Mouse (Mus musculus): Measurements from ENCODE around the gene Gm21915. TPM values are rescaled to one million over a fixed set of nuclear protein-coding genes. Genes with fewer than 3 reads are reported as not detected.

Gene Gm21915
- polyA plus RNA-seq, 1 experiment from 2014 or later: not detected

DNA sequence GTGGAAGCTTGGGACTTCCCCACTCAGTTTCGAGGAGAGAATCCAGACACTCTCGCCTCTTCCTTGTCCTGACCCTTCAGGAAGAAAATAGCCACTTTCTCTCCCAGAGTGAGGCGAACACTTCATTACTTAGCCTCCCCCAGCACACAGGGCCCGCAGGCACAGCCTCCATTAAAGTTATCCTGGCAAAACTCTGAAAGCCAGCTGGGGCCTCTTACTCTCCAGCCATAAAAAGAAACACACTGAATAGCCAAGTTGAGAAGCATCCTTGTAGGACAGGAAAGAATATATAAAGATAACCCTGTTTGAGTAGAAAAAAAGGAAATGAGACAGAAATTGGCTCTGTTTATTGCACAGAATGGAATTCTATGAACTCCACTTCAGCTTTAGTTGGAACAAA, 8.2 kb downstream of the Gm21915 start:
- Histone ChIP-seq H3K4me1 (no peaks in the 10 kb centered on the region), H3K4me3 (no peak overlapping the region), H3K27me3 (ENCODE audit: poor library complexity, severe bottlenecking) (no peaks in the 10 kb centered on the region), H3K27ac (no peak overlapping the region), H3K9me3 (no peaks in the 10 kb centered on the region), H3K36me3 (replicated peaks) (no peaks in the 10 kb centered on the region)
- 85% methylated on average over 4 of the region's 4 CpGs for WGBS
- DNase-seq (ENCODE audit: extremely low spot score, low spot score): no peak

- under 1% methylated on average over 43 of the region's 53 CpGs for WGBS
- peaks cover 29% of the 10 kb centered on the region for H3K4me1 ChIP-seq
These were observed 15.5 kb downstream of the Gm21915 start, which contains the start of gene Clmp for GRCm38 (mm10) chr9:40685801-40686420. Gene Clmp (plus strand): TSS chr9:40685962.

GRCm38 (mm10) chr9:40686421-40686899, 16.0 kb downstream of the Gm21915 start:
- Histone ChIP-seq H3K9me3 (no peaks in the 10 kb centered on the region), H3K4me3 (peak overlapping the region; percentile 81), H3K27ac (peak overlapping the region; percentile 92), H3K4me1 (peaks cover 29% of the 10 kb centered on the region), H3K27me3 (ENCODE audit: poor library complexity, severe bottlenecking) (peaks cover 48% of the 10 kb centered on the region), H3K36me3 (replicated peaks) (no peaks in the 10 kb centered on the region)
- WGBS: under 1% methylated on average over 23 of the region's 23 CpGs
- peak; percentile 54 for DNase-seq (ENCODE audit: extremely low spot score, low spot score)

More at GRCm38 (mm10) chr9:40685801-40686420, 15.5 kb downstream of the Gm21915 start, which contains the start of gene Clmp:
- Histone ChIP-seq H3K9me3 (no peaks in the 10 kb centered on the region), H3K27ac (peak within 1 kb of the TSS; percentile 92), H3K27me3 (ENCODE audit: poor library complexity, severe bottlenecking) (peaks cover 48% of the 10 kb centered on the region), H3K36me3 (replicated peaks) (no peaks in the 10 kb centered on the region), H3K4me3 (peak within 1 kb of the TSS; percentile 81)
- peak; percentile 43 for DNase-seq (ENCODE audit: extremely low spot score, low spot score)

DNA sequence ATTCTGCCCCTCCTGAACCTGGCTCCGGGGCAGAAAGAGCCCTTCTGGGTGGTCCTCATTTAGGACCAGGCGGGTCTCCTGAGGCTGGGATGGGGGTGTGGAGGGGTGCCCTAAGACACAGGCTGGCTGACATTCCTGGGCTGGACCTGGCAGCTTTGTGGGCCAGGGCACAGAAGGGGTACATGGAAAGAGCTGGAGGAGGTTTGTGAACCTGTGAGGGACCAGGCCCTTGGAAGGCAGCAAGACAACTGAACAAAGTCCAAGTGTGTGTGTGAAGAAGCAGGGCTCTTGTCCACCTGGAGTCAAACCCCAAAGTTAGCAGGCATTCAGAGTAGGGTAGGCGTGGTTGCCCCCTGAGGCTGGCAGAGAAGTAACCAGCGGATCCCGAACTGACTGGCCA, 16.6 kb downstream of the Gm21915 start:
- H3K4me3 ChIP-seq: peak overlapping the region; percentile 81
- WGBS: 28% methylated on average over 5 of the region's 5 CpGs
- H3K36me3 ChIP-seq (replicated peaks): no peaks in the 10 kb centered on the region
- H3K27me3 ChIP-seq (ENCODE audit: poor library complexity, severe bottlenecking): peaks cover 48% of the 10 kb centered on the region
- H3K9me3 ChIP-seq: no peaks in the 10 kb centered on the region
- H3K4me1 ChIP-seq: peaks cover 31% of the 10 kb centered on the region
- no peak for DNase-seq (ENCODE audit: extremely low spot score, low spot score)
- peak overlapping the region; percentile 92 for H3K27ac ChIP-seq

GRCm38 (mm10) chr9:40687553-40687952, 17.1 kb downstream of the Gm21915 start:
- Histone ChIP-seq H3K36me3 (replicated peaks) (no peaks in the 10 kb centered on the region), H3K27ac (peak overlapping the region; percentile 92; the same call in 1 of the 2 replicates), H3K4me1 (peaks cover 36% of the 10 kb centered on the region), H3K27me3 (ENCODE audit: poor library complexity, severe bottlenecking) (peaks cover 48% of the 10 kb centered on the region), H3K9me3 (no peaks in the 10 kb centered on the region), H3K4me3 (peak overlapping the region; percentile 81)
- no peak for DNase-seq (ENCODE audit: extremely low spot score, low spot score)
- WGBS: 57% methylated on average over 3 of the region's 3 CpGs

DNA sequence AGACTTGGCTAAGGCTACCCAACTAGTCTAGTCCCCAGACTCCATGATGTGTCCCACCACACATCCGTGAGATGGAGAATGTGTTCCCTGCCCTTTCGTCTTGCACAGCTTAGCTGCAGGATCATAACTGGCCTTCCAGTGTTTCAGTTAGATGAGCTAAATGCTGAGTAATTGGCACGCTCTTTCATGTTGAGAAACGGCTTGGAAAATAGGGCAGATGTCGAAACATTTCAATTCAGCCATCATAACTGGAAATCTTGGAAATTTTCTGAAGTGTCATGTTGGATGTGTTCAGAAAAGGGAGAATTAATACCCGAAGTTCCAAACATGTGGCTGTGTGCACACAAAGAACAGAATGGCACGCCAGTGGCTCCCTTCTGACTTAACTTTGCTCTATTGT, 20.1 kb downstream of the Gm21915 start:
- DNase-seq (ENCODE audit: extremely low spot score, low spot score): no peak
- H3K27me3 ChIP-seq (ENCODE audit: poor library complexity, severe bottlenecking): peaks cover 31% of the 10 kb centered on the region
- H3K36me3 ChIP-seq (replicated peaks): no peaks in the 10 kb centered on the region
- no peak overlapping the region for H3K4me3 ChIP-seq
- peaks cover 56% of the 10 kb centered on the region for H3K4me1 ChIP-seq
- WGBS: 91% methylated on average over 7 of the region's 7 CpGs
- H3K9me3 ChIP-seq: no peaks in the 10 kb centered on the region
- H3K27ac ChIP-seq: no peak overlapping the region

DNA sequence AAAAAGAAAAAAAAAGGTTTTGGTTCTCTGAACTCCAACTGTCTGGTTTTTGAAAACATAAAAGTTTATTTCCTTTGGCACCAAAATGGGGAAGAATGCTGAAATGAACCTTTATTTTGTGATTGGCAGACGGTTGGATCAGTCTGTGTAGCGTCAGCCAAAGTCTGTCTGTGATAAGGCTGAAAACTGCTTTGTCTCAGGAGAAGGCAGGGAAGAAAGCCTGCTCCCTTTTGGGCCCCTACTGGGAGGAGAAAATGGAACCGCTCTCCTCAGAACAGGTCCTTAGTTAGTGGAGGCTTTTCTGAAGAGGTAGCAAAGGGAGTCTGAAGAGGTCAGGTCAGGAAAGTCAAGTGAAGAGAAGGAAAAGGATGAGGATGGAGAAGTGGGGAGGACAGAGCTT, 22.6 kb downstream of the Gm21915 start:
- WGBS: 37% methylated on average over 3 of the region's 3 CpGs
- H3K4me1 ChIP-seq: peaks cover 33% of the 10 kb centered on the region
- no peak overlapping the region; the same call in 1 of the 2 replicates for H3K27ac ChIP-seq
- no peak for DNase-seq (ENCODE audit: extremely low spot score, low spot score)
- H3K36me3 ChIP-seq (replicated peaks): no peaks in the 10 kb centered on the region
- no peak overlapping the region for H3K4me3 ChIP-seq
- H3K9me3 ChIP-seq: no peaks in the 10 kb centered on the region
- H3K27me3 ChIP-seq (ENCODE audit: poor library complexity, severe bottlenecking): peaks cover 6% of the 10 kb centered on the region

- H3K4me3 ChIP-seq: no peak overlapping the region
- H3K4me1 ChIP-seq: peaks cover 33% of the 10 kb centered on the region
- 86% methylated on average over 5 of the region's 5 CpGs for WGBS
- no peaks in the 10 kb centered on the region for H3K36me3 ChIP-seq (replicated peaks)
- DNase-seq (ENCODE audit: extremely low spot score, low spot score): no peak
- H3K27ac ChIP-seq: no peak overlapping the region
- H3K27me3 ChIP-seq (ENCODE audit: poor library complexity, severe bottlenecking): no peaks in the 10 kb centered on the region
- no peaks in the 10 kb centered on the region for H3K9me3 ChIP-seq
These were observed 23.4 kb downstream of the Gm21915 start for GRCm38 (mm10) chr9:40693768-40694167.

- H3K9me3 ChIP-seq: no peaks in the 10 kb centered on the region
- H3K27me3 ChIP-seq (ENCODE audit: poor library complexity, severe bottlenecking): no peaks in the 10 kb centered on the region
- no peaks in the 10 kb centered on the region for H3K36me3 ChIP-seq (replicated peaks)
- peaks cover 33% of the 10 kb centered on the region for H3K4me1 ChIP-seq
- H3K4me3 ChIP-seq: no peak overlapping the region
- WGBS: 84% methylated on average over 12 of the region's 12 CpGs
- no peak overlapping the region for H3K27ac ChIP-seq
- DNase-seq (ENCODE audit: extremely low spot score, low spot score): no peak
These were observed 23.9 kb downstream of the Gm21915 start for GRCm38 (mm10) chr9:40694284-40694683.

DNA sequence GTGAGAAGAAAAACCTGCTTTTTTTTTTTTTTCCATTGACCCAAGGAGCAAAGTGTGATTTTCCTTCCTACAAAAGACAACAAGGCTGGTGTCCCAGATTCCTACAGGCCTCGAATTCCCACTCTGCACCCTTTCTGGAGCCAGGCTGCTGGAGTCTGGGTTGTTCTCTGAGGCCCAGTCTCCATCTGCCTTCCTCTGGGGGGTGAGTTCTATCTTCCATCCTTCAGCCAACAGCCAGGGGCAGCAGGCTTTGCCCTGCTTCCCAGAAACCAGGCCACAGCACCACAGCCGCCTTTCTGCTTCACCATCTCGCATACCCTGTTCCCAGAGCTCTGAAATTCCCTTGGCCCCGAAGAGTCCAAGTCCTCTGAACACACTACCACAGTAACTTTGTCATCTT, 25.7 kb downstream of the Gm21915 start:
- DNase-seq (ENCODE audit: extremely low spot score, low spot score): no peak
- no peaks in the 10 kb centered on the region for H3K27me3 ChIP-seq (ENCODE audit: poor library complexity, severe bottlenecking)
- H3K36me3 ChIP-seq (replicated peaks): no peaks in the 10 kb centered on the region
- peaks cover 33% of the 10 kb centered on the region for H3K4me1 ChIP-seq
- no peak overlapping the region for H3K4me3 ChIP-seq
- no peak overlapping the region; the same call in 1 of the 2 replicates for H3K27ac ChIP-seq
- 91% methylated on average over 4 of the region's 4 CpGs for WGBS
- no peaks in the 10 kb centered on the region for H3K9me3 ChIP-seq

DNA sequence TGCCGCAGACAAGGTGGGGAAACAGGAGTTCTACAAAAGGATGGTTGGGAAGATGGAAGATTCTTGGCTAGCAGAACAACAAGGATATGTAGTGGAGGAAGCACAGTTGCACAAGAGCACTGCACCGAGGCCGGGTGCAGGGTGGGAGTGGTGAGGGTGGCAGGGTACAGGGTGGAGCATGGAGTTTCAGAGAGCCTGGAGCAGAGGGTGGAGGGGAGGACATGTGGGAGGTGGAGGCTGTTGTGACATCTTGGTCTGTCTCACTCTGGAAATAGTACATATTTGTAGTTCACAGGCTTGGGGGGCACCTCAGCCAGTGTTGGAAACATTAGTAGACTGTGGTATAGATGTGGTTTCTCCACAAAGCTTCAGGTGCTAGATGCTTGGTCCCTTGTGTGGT, 28.8 kb downstream of the Gm21915 start:
- Histone ChIP-seq H3K27me3 (ENCODE audit: poor library complexity, severe bottlenecking) (no peaks in the 10 kb centered on the region), H3K36me3 (replicated peaks) (no peaks in the 10 kb centered on the region), H3K4me3 (no peak overlapping the region), H3K9me3 (no peaks in the 10 kb centered on the region), H3K27ac (no peak overlapping the region), H3K4me1 (peaks cover 12% of the 10 kb centered on the region)
- DNase-seq (ENCODE audit: extremely low spot score, low spot score): no peak
- WGBS: 95% methylated on average over 3 of the region's 3 CpGs

- Histone ChIP-seq H3K36me3 (replicated peaks) (no peaks in the 10 kb centered on the region), H3K4me3 (no peak overlapping the region), H3K9me3 (no peaks in the 10 kb centered on the region), H3K27ac (no peak overlapping the region), H3K27me3 (ENCODE audit: poor library complexity, severe bottlenecking) (no peaks in the 10 kb centered on the region), H3K4me1 (peaks cover 11% of the 10 kb centered on the region)
- DNase-seq (ENCODE audit: extremely low spot score, low spot score): no peak
- 92% methylated on average over 5 of the region's 5 CpGs for WGBS
These were observed 29.8 kb downstream of the Gm21915 start for GRCm38 (mm10) chr9:40700253-40700652.

GRCm38 (mm10) chr9:40704364-40705276, 34.2 kb downstream of the Gm21915 start:
- Histone ChIP-seq H3K4me1 (peaks cover 34% of the 10 kb centered on the region), H3K4me3 (no peak overlapping the region), H3K27ac (no peak overlapping the region; the same call in 1 of the 2 replicates), H3K36me3 (replicated peaks) (no peaks in the 10 kb centered on the region), H3K27me3 (ENCODE audit: poor library complexity, severe bottlenecking) (no peaks in the 10 kb centered on the region), H3K9me3 (no peaks in the 10 kb centered on the region)
- 61% methylated on average over 10 of the region's 10 CpGs for WGBS
- no peak for DNase-seq (ENCODE audit: extremely low spot score, low spot score)

All from forebrain, embryonic 10.5 days (tissue).